Mouse (Mus musculus) gastrocnemius, postnatal 10 days (tissue): ENCODE results near the gene Mcpt9. TPM values are rescaled to one million over a fixed set of nuclear protein-coding genes. Genes with fewer than 3 reads are reported as not detected.
"Not testable (repeated sequence)": the region's sequence is repeated elsewhere in the genome, so short reads cannot be mapped to it uniquely, and the experiment has no call there.

Experiments used
- DNase-seq: peaks from one replicate; pipeline ENCODE4 v3.0.0; 2021; ENCODE audit warnings: mixed read lengths
- long read RNA-seq, 2 experiments: library from polyadenylated mRNA; stranded (forward); transcript quantifications; one replicate each; pipeline ENCODE4 v2.0.0; 2021
- total RNA-seq, 2 experiments: library from RNA; stranded (reverse); gene quantifications; 2 replicates each; pipeline ENCODE4 v1.2.3; 2021

Gene Mcpt9
- not detected for total RNA-seq
- long read RNA-seq, experiment 1 = 0 reads
- long read RNA-seq, experiment 2 = 0 reads

DNA sequence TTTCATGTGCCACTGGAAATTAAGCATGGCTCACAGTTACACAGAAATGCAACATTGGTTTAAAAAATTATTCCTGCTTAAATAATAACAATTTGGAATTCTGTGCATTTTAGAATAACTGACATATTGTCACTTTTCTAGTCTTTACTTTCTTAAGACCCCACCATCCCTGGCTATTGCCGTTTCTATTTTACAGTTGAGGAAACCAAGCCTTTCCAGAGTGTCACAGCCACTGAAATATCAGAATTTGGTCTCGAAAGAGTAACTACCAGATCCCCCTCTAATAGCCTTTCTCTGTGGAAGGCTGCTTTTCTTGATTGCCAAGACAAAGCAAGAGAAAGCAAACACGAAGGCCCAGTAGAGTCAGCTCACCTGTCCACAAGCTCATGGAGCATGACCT is at the start of gene Mcpt9:
Mcpt9 (minus strand) TSS at position 101 of the 400 bp plus-strand sequence.
- DNase-seq = not testable (repeated sequence)

DNA sequence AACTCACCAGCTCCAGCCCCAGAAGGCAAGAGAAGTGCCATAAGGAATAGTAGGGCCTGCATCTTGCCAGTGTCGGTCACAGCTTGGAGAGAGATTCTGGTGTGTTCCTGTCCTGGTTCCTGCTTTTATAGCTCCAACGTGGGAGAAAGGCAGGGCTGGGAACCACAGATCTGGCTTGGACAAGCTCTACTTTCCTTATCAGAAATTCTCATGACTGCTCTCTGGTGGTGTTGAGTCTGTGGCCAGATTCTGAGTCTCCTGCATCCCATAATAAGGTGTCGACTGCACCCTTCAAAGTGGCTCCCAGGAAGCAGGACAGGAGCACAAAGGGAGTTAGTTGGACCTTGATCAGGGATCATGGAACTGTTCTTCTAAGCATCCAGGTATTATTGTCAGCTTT is 31.9 kb upstream of the Mcpt9 start, which contains the start of gene Mcpt4:
Mcpt4 (minus strand) TSS at position 101 of the 400 bp plus-strand sequence.
- DNase-seq = not testable (repeated sequence)

DNA sequence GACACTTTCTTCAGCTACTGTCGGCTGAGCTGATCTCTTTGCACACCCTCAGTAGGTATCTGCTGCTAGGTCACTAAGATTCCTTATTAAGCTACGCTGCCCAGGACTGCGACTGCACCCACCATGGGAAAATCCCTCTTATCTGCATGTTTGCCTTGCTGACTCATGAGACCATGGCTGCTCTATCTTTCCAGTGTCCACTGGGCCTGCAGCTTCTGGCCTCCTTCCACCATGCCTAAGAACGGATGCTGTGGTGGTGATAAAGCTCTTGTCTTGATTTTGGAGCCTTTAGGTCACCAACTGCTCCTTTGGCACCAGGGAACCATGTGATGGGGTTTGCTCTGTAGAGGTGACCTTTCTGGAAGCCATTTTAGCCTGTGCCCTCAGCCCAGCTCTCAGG is 27.4 kb upstream of the Mcpt9 start:
- no peak for DNase-seq

DNA sequence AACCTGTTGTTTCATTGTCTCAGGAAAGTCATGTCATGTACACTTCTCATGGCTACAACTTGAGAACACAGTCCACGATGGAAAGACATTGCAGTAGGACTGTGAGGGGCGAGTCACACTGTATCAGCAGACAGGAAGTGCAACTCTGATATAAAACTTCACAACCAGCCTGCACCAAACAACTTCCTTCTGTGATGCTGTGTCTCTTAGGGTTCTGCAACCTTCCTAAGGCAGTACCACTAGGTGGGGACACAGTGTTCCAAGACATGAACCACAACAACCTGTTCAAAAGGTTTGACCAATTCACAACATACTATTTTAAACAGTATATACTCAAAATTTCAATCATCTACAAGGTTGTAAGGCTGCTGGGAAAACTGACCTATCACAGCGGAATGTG is 25.1 kb upstream of the Mcpt9 start:
- no peak for DNase-seq

DNA sequence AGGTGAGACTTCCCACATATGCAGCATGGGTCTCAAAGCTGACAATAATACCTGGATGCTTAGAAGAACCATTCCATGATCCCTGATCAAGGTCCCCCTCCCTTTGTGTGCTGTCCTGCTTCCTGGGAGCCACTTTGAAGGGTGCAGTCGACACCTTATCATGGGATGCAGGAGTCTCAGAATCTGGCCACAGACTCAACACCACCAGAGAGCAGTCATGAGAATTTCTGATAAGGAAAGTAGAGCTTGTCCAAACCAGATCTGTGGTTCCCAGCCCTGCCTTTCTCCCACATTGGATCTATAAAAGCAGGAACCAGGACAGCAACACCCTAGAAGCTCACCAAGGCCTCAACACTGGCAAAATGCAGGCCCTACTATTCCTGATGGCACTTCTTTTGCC is 11.5 kb upstream of the Mcpt9 start, which contains the start of gene Mcpt2:
Mcpt2 (plus strand) TSS at position 250 of the 400 bp plus-strand sequence.
- DNase-seq = not testable (repeated sequence)

DNA sequence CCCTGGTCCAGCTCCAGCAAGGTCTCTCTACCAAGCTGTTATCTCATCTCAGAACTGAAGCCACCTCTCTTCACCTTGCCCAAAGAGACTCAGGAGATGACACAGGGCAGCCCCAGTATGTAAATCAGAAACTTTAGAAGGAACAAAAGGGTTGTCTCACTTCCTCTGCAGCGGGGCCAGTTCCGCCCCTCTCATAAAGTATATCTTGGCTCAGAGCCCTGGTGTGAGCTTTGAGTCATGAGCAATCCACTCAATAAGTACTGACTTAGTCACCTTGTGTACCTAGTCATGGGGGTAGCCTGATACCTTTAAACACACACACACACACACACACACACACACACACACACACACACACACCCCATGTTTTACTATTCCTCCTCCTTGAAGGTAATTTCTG is 4.1 kb upstream of the Mcpt9 start:
- no peak for DNase-seq

DNA sequence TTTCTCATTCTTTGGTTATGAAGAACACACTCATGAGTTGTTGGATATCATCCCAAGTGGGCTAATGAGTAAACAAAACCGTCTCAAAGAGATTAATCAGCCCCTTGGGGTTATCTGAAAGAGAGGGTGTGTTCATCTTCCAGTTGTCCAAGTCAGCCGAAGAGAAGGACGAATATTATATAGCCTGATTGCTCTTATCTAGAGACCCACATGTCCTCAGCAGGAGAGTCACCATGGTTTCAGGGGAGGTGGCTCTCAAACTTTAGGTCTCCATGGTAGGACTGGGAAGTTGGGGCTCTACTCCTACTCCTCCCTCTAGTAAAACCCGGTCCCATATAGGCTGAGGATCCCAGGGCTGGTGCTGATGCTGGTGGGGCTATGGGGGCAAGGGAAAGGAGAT is 9.0 kb downstream of the Mcpt9 start:
- DNase-seq = not testable (repeated sequence)

DNA sequence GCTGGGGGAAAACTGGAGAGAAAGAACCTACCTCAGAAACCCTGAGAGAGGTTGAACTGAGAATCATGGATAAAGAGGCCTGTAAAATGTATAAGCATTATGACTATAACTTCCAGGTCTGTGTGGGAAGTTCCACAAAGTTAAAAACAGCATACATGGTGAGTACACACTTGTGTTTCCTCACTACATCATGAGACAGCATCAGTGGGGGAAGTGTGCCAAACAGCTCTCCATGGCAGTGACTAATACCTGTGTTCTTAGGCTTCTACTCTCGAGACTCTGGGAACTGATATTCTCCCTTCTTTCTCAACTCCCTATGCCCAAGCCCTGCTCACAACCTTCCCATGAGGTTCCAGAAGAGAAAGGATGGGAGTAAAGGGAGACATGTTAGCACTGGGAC is 10.8 kb downstream of the Mcpt9 start:
- DNase-seq = no peak

DNA sequence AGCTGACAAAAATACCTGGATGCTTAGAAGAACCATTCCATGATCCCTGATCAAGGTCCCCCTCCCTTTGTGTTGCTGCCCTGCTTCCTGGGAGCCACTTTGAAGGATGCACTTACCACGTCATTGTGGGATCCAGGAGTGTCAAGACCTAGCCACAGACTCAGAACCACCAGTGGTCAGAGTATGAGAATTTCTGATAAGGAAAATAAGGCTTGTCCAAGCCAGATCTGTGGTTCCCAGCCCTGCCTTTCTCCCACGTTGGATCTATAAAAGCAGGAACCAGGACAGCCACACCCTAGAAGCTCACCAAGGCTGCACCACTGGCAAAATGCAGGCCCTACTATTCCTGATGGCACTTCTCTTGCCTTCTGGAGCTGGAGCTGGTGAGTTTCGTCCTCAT is 12.6 kb downstream of the Mcpt9 start, which contains the start of gene Mcpt1:
Mcpt1 (plus strand) TSS at position 301 of the 400 bp plus-strand sequence.
- DNase-seq = not testable (repeated sequence)

DNA sequence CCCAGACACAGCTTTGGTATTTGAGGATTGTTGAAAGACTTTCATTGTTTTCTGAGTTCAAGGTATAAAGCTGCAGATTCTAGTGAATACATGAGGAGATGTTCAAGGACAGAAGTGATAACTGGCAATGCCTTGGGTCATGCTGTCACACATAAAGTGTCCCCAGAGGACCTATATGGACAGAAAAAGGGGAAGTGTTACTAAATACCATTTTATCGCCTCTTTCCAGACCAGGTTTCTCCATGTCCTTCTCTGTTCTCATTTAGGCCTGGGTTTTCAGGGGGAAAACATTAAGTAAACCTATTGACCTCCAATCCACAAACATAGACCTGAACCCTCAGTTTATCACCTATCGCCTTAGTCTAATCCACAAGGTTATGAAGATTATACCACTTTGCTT is 16.4 kb downstream of the Mcpt9 start:
- DNase-seq = no peak

DNA sequence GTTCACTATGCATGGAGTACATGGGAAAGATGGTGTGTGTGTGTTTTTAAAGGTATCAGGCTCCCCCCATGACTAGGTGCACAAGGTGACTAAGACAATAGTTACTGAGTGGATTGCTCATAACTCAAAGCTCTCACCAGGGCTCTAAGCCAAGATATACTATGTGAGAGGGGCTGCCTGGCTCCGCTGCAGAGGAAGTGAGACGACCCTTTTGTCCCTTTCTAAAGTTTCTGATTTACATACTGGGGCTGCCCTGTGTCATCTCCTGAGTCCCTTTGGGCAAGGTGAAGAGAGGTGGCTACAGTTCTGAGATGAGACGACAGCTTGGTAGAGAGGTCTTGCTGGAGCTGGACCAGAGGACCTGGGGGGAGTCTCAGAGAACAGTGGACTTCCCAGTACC is 17.1 kb downstream of the Mcpt9 start:
- no peak for DNase-seq

DNA sequence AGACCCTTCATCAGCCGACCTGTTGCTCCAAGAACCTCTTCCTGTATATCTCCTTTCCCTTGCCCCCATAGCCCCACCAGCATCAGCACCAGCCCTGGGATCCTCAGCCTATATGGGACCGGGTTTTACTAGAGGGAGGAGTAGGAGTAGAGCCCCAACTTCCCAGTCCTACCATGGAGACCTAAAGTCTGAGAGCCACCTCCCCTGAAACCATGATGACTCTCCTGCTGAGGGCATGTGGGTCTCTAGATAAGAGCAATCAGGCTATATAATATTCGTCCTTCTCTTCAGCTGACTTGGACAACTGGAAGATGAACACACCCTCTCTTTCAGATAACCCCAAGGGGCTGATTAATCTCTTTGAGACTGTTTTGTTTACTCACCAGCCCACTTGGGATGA is 42.8 kb downstream of the Mcpt9 start:
- DNase-seq = not testable (repeated sequence)

Other genes starting within 250 kb of the Mcpt9 start
- gene Adcy4, start 246.4 kb downstream of the Mcpt9 start, total RNA-seq = 1 to 10 TPM; 5.9 to 9.4 TPM
- 1 to 10 TPM; 3.9 to 4.2 TPM for gene Ripk3, start 241.6 kb downstream of the Mcpt9 start, total RNA-seq
- gene Nfatc4, start 207.4 kb downstream of the Mcpt9 start, total RNA-seq = 10 to 100 TPM in 1 of 2 experiments, 1 to 10 TPM in 1; 9.3 to 14.8 TPM
- gene Nynrin, start 176.5 kb downstream of the Mcpt9 start, total RNA-seq = 10 to 100 TPM in 1 of 2 experiments, 1 to 10 TPM in 1; 9.3 to 15.3 TPM
- gene Cbln3, start 146.1 kb downstream of the Mcpt9 start, total RNA-seq = under 1 TPM; 0.16 to 0.29 TPM
- 10 to 100 TPM in 1 of 2 experiments, 1 to 10 TPM in 1; 8.0 to 11.6 TPM for gene Khnyn, start 145.5 kb downstream of the Mcpt9 start, total RNA-seq
- 10 to 100 TPM; 73.3 to 82.4 TPM for gene Sdr39u1, start 130.2 kb downstream of the Mcpt9 start, total RNA-seq
- gene Cma1, start 85.8 kb downstream of the Mcpt9 start, total RNA-seq = 10 to 100 TPM; 18.2 to 18.8 TPM
- 1 to 10 TPM in 1 of 2 experiments, under 1 TPM in 1; 0.65 to 1.5 TPM for gene Cma2, start 79.5 kb downstream of the Mcpt9 start, total RNA-seq
- not detected for gene Mcpt1, start 12.5 kb downstream of the Mcpt9 start, total RNA-seq
- gene Mcpt2, start 11.5 kb upstream of the Mcpt9 start, total RNA-seq = not detected
- 10 to 100 TPM; 12.7 to 13.9 TPM for gene Mcpt4, start 31.8 kb upstream of the Mcpt9 start, total RNA-seq
- under 1 TPM in 1 of 2 experiments, not detected in 1; 0.43 TPM for gene Mcpt8, start 54.8 kb upstream of the Mcpt9 start, total RNA-seq
- gene Ctsg, start 72.1 kb upstream of the Mcpt9 start, total RNA-seq = under 1 TPM in 1 of 2 experiments, not detected in 1; 0.97 TPM
- not detected for gene Gzme, start 90.1 kb upstream of the Mcpt9 start, total RNA-seq
- not detected for gene Gzmd, start 102.1 kb upstream of the Mcpt9 start, total RNA-seq
- gene Gzmg, start 129.1 kb upstream of the Mcpt9 start, total RNA-seq = not detected
- gene Gzmn, start 144.1 kb upstream of the Mcpt9 start, total RNA-seq = not detected
- gene Gzmf, start 180.9 kb upstream of the Mcpt9 start, total RNA-seq = not detected
- gene Gzmc, start 204.2 kb upstream of the Mcpt9 start, total RNA-seq = not detected
- not detected for gene Gzmb, start 231.8 kb upstream of the Mcpt9 start, total RNA-seq